Mouse (Mus musculus) layer of hippocampus, adult 9-10 months (tissue): ENCODE measurements around the gene Nmb.

Source experiments
- DNase-seq: peaks from one replicate; pipeline ENCODE4 v3.0.0; 2022; ENCODE audit warnings: low spot score

The Nmb gene

GRCm38 (mm10) chr7:80897721-80898120, 7.2 kb downstream of the Nmb start:
- no peak for DNase-seq

GRCm38 (mm10) chr7:80897134-80897533, 7.7 kb downstream of the Nmb start:
- DNase-seq: no peak

GRCm38 (mm10) chr7:80894815-80895519, 9.9 kb downstream of the Nmb start:
- no peak for DNase-seq

- no peak for DNase-seq
Measured at GRCm38 (mm10) chr7:80894196-80894595, 10.7 kb downstream of the Nmb start.

- no peak for DNase-seq
Measured at GRCm38 (mm10) chr7:80893753-80894129, 11.1 kb downstream of the Nmb start.

- DNase-seq: no peak
Measured at GRCm38 (mm10) chr7:80893086-80893752, 11.7 kb downstream of the Nmb start.

GRCm38 (mm10) chr7:80889841-80890241, 15.0 kb downstream of the Nmb start:
- no peak for DNase-seq

GRCm38 (mm10) chr7:80889021-80889511, 15.8 kb downstream of the Nmb start:
- DNase-seq: no peak

GRCm38 (mm10) chr7:80888595-80888994, 16.3 kb downstream of the Nmb start:
- DNase-seq: no peak

- no peak for DNase-seq
Measured at GRCm38 (mm10) chr7:80885666-80886065, 19.2 kb downstream of the Nmb start.

GRCm38 (mm10) chr7:80882830-80883505, 21.9 kb downstream of the Nmb start:
- DNase-seq: peak; percentile 59

GRCm38 (mm10) chr7:80875727-80876126, 29.1 kb downstream of the Nmb start:
- DNase-seq: no peak

- DNase-seq: no peak
Measured at GRCm38 (mm10) chr7:80873631-80874030, 31.2 kb downstream of the Nmb start.

- DNase-seq: no peak
Measured at GRCm38 (mm10) chr7:80873038-80873437, 31.8 kb downstream of the Nmb start.

- no peak for DNase-seq
Measured at GRCm38 (mm10) chr7:80868686-80869085, 36.2 kb downstream of the Nmb start.

- no peak for DNase-seq
Measured at GRCm38 (mm10) chr7:80866514-80867147, 38.2 kb downstream of the Nmb start.

GRCm38 (mm10) chr7:80865521-80865920, 39.4 kb downstream of the Nmb start:
- no peak for DNase-seq

GRCm38 (mm10) chr7:80864831-80865230, 40.0 kb downstream of the Nmb start:
- no peak for DNase-seq

GRCm38 (mm10) chr7:80864151-80864550, 40.7 kb downstream of the Nmb start:
- no peak for DNase-seq

GRCm38 (mm10) chr7:80863520-80863919, 41.4 kb downstream of the Nmb start:
- DNase-seq: no peak

- no peak for DNase-seq
Measured at GRCm38 (mm10) chr7:80862475-80862874, 42.4 kb downstream of the Nmb start.

GRCm38 (mm10) chr7:80860729-80861274, 44.1 kb downstream of the Nmb start, which contains the start of gene Zscan2:
Zscan2 (plus strand) TSS chr7:80860920.
- peak; percentile 90 for DNase-seq
